Mouse (Mus musculus): ENCODE measurements around the gene Gm37240.

GRCm38 (mm10) chr3:84675710-84676109 lies 1211.6 kb downstream of the Gm37240 start:
- TF ChIP-seq CTCF (IDR thresholded peaks at IDR 0.05; ENCODE audit: low read depth) (no peak), EP300 (optimal IDR thresholded peaks at IDR 0.05) (no peak)
